Mouse (Mus musculus): ENCODE data around the gene Sspo.

Sspo gene

GRCm38 (mm10) chr6:48545251-48545650 is 97.2 kb downstream of the Sspo start:
- no peak for DNase-seq

- peak; percentile 30 for DNase-seq
These were observed 98.2 kb downstream of the Sspo start for GRCm38 (mm10) chr6:48546271-48546670.

- no peak for DNase-seq
These were observed 98.8 kb downstream of the Sspo start for GRCm38 (mm10) chr6:48546858-48547257.

- no peak for DNase-seq
These were observed 100.3 kb downstream of the Sspo start for GRCm38 (mm10) chr6:48548314-48548713.
